Mouse (Mus musculus) layer of hippocampus, adult 2 months (tissue): ENCODE results near the gene Anxa11. TPM values are rescaled to one million over a fixed set of nuclear protein-coding genes. Genes with fewer than 3 reads are reported as not detected.
"Not testable (repeated sequence)": the region's sequence is repeated elsewhere in the genome, so short reads cannot be mapped to it uniquely, and the experiment has no call there.

Experiments
- DNase-seq, 2 experiments: peaks; one replicate each; pipeline ENCODE4 v3.0.0; 2022; ENCODE audit warnings: low spot score in 2 of 2
- H3K27ac ChIP-seq: fragments of 200-600 bp; 2 replicates; pipeline ENCODE4 v1.8.1; 2022
- H3K4me3 ChIP-seq: fragments of 200-600 bp; 2 replicates; pipeline ENCODE4 v1.8.1; 2022; ENCODE audit warnings: mild to moderate bottlenecking
- microRNA-seq, 2 experiments: library from miRNA; unstranded; fragments of <30 nt; microRNA quantifications; one replicate each; pipeline ENCODE4 v1.2.0; 2021
- total RNA-seq, 2 experiments: library from RNA; stranded (reverse); gene quantifications; 2 replicates each; pipeline ENCODE4 v1.2.3; 2021

Anxa11 gene
- total RNA-seq, 2 experiments from 2014 or later: 87.9 to 88.8 TPM

GRCm38 (mm10) chr14:25918427-25919170 is 76.6 kb downstream of the Anxa11 start:
- DNase-seq, H3K4me3 ChIP-seq: not testable (repeated sequence)

DNA sequence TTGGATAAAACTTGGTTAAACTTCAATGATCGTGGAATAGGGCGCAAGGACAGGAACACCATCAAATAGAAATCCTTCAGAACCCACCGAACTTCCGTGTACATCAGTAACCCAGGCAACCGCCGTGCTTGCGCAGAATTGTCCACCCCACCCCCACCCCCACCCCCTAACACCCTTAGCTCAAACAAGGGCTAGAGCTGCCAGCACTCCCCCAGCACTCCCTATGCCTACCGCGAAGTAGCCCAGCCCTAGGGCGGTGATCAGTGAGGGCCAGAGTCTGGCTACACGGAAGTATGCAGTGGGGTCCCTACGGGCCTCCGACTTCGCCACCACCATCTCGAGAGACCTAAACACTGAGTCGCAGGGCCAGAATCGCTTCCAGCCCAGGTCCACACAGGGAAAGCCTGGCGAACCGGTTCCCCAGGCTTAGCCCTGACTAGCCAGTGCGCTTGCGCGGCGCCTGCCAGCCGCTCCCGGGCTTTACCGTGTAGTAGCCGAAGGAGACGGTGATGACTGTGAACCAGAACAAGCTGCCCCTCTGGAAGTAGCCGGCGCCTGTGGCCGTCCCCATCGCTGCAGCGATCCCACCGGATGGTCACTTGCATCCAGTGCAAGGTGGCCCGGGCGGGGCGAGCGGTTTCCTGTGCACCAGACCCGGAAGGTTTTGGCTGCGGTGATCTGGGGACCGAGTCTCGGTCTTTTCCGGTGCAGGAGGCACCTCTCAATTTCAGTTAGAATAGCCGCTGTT is 85.0 kb downstream of the Anxa11 start:
- DNase-seq, H3K27ac ChIP-seq, H3K4me3 ChIP-seq: not testable (repeated sequence)

More at GRCm38 (mm10) chr14:25918427-25919170, 76.6 kb downstream of the Anxa11 start:
- not testable (repeated sequence) for H3K27ac ChIP-seq

DNA sequence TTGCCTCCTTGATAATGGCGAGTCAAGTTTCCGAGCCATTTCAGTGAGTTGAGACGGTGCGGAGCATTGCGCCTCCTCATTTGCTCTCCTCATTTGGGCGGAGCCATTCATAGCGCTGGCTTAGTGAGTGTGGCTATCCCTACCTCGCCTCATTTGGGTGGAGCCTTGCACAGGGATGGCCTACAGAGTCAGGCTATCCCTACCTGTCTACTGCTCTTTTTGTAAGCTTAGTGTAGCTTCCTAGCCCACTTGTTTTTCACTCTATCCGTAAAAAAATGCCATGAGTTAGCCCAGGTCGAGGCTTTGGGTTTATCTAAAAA is 85.6 kb downstream of the Anxa11 start, which contains the start of gene Tmem254a:
TSS of gene Tmem254a (minus strand) at position 111 of the 320 bp plus-strand sequence.
- H3K4me3 ChIP-seq, DNase-seq, H3K27ac ChIP-seq: not testable (repeated sequence)

Small RNA genes lying within 50 kb of the gene (microRNA-seq; reads per million reads assigned to microRNA genes)
- gene Gm23701: 0 reads per million in 2 experiments

Other genes starting within 250 kb of the Anxa11 start
- 10 to 100 TPM; 27.4 to 34.2 TPM for gene Ppif, start 148.0 kb upstream of the Anxa11 start, total RNA-seq
- gene Zcchc24, start 73.1 kb upstream of the Anxa11 start, total RNA-seq: 10 to 100 TPM; 56.4 to 58.5 TPM
- not detected for gene Plac9a, start 60.9 kb downstream of the Anxa11 start, total RNA-seq
- gene Tmem254a, start 85.5 kb downstream of the Anxa11 start, total RNA-seq: 10 to 100 TPM in 1 of 2 experiments, 1 to 10 TPM in 1; 9.6 to 10.5 TPM
- not detected for gene Cphx1, start 96.1 kb downstream of the Anxa11 start, total RNA-seq
- gene Duxbl1, start 136.4 kb downstream of the Anxa11 start, total RNA-seq: under 1 TPM in 1 of 2 experiments, not detected in 1; 0.54 TPM
- gene Gm9780, start 200.6 kb downstream of the Anxa11 start, total RNA-seq: 1 to 10 TPM; 1.7 to 2.3 TPM
- gene Tmem254c, start 225.2 kb downstream of the Anxa11 start, total RNA-seq: 10 to 100 TPM; 15.8 to 18.1 TPM
- not detected for gene Cphx2, start 239.4 kb downstream of the Anxa11 start, total RNA-seq
- not detected for gene Cphx3, start 240.1 kb downstream of the Anxa11 start, total RNA-seq